Mouse (Mus musculus): Measurements from ENCODE around the gene Cacna1a. TPM values are rescaled to one million over a fixed set of nuclear protein-coding genes. Genes with fewer than 3 reads are reported as not detected.

The Cacna1a gene
- total and polyA plus RNA-seq, 3 experiments, result 3.2 to 5.1 TPM; not detected in 1

DNA sequence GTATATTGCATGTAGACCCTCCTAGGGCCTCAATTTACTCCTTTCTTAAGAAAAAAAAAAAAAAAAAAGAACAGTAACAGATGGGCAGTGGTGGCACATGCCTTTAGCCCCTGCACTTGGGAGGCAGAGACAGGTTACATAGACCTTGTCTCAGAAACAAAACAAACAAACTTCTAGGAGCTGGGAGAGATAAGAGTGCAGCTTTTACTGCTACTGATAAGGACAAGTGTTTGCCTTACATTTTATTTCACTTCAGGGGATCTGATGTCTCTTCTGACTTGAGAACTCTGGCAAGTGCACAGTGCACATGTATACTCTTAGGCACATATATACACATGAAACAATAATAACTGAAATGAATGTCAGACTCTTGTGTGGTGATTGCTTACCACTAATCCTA is 269.0 kb downstream of the Cacna1a start (continued):
- TF ChIP-seq ZNF384 (IDR thresholded peaks at IDR 0.05; ENCODE audit: low read depth, low read length), result peak; percentile 35; the same call in 1 of the 2 replicates
- no peak; the same call in 1 of the 2 replicates for TF ChIP-seq NRF1 (IDR thresholded peaks at IDR 0.05; ENCODE audit: insufficient read depth, low read depth, low read length, poor library complexity, severe bottlenecking)
- TF ChIP-seq NELFE (IDR thresholded peaks at IDR 0.05; ENCODE audit: low read depth, low read length), result no peak
- TF ChIP-seq HCFC1 (IDR thresholded peaks at IDR 0.05; ENCODE audit: low read depth, low read length), result peak; percentile 34; the same call in 1 of the 2 replicates
- no peak for TF ChIP-seq SMC3 (IDR thresholded peaks at IDR 0.05; ENCODE audit: low read depth, low read length)
- TF ChIP-seq JUND (IDR thresholded peaks at IDR 0.05; ENCODE audit: low read depth, low read length), result no peak
- peak; percentile 73 for TF ChIP-seq TCF12 (IDR thresholded peaks at IDR 0.05; ENCODE audit: low read depth, low read length)
- peak; percentile 60 for TF ChIP-seq RCOR1 (IDR thresholded peaks at IDR 0.05; ENCODE audit: low read depth, low read length)
- peak; percentile 63 for TF ChIP-seq ZMIZ1 (IDR thresholded peaks at IDR 0.05; ENCODE audit: low read depth, low read length)
- TF ChIP-seq BHLHE40 (IDR thresholded peaks at IDR 0.05; ENCODE audit: borderline replicate concordance, low read depth, low read length), result no peak

DNA sequence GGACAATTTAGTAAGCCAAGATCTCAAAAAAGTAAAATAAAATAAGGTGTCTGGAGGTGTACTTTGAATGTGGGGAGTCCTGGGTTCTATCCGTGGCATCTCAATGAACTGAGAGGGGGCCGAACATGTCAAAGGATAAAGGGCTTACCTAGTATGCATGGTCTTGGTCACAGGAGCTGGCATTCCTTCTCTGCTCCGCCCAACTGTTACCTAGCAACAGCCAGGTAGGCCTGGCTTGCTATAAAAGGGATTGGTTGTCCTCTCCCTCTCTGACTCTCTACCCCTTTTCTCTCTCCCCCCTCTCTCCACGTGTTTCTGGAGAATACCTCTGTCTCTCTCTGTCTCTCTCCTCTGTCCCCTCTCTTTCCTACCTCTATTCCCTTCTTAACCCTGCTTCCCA is 269.4 kb downstream of the Cacna1a start:
- DNase-seq (ENCODE audit: low read depth, low spot score), result no peak
- Histone ChIP-seq H3K27ac (ENCODE audit: control insufficient read depth, low read depth, low read length) (peak overlapping the region; percentile 88), H3K9me3 (replicated peaks; ENCODE audit: insufficient read depth, low read length) (no peaks in the 10 kb centered on the region), H3K4me3 (ENCODE audit: control insufficient read depth in 1 of 2, insufficient read depth in 1 of 2, low read depth in 2 of 2, low read length in 2 of 2) (peak overlapping the region in 1 of 2 experiments; percentile 9; a peak in 1 of 4 replicates), H3K9ac (ENCODE audit: control insufficient read depth, low read depth, low read length, poor library complexity, severe bottlenecking) (peak overlapping the region; percentile 61), H3K4me1 (ENCODE audit: control insufficient read depth in 1 of 2, insufficient read depth in 2 of 2, low read length in 2 of 2) (peaks cover 5 to 30% of the 10 kb centered on the region in 2 experiments), H3K36me3 (ENCODE audit: control insufficient read depth in 1 of 2, insufficient read depth in 2 of 2, low read length in 2 of 2) (peaks cover 0 to 22% of the 10 kb centered on the region in 2 experiments; a peak in 2 of 4 replicates), H3K27me3 (ENCODE audit: control insufficient read depth in 1 of 2, insufficient read depth in 2 of 2, low read length in 2 of 2) (no peaks in the 10 kb centered on the region), H3K79me2 (ENCODE audit: control insufficient read depth, insufficient read depth, low read length, poor library complexity) (peaks cover 24% of the 10 kb centered on the region)
- TF ChIP-seq MAZ (IDR thresholded peaks at IDR 0.05; ENCODE audit: low read depth, low read length) (no peak), BHLHE40 (IDR thresholded peaks at IDR 0.05; ENCODE audit: borderline replicate concordance, low read depth, low read length) (no peak), NELFE (IDR thresholded peaks at IDR 0.05; ENCODE audit: low read depth, low read length) (no peak), E2F4 (IDR thresholded peaks at IDR 0.05; ENCODE audit: borderline replicate concordance, low read depth, low read length) (no peak), TBP (IDR thresholded peaks at IDR 0.05; ENCODE audit: low read depth, low read length) (no peak), POLR2A (IDR thresholded peaks at IDR 0.05; ENCODE audit: control insufficient read depth in 1 of 2, insufficient read depth in 1 of 2, low read depth in 1 of 2, low read length in 2 of 2, poor library complexity in 1 of 2) (no peak), USF1 (IDR thresholded peaks at IDR 0.05; ENCODE audit: low read depth, low read length) (no peak), CHD1 (IDR thresholded peaks at IDR 0.05; ENCODE audit: low read depth, low read length) (no peak), GABPA (IDR thresholded peaks at IDR 0.05; ENCODE audit: low read depth, low read length) (no peak), MYC (IDR thresholded peaks at IDR 0.05; ENCODE audit: low read depth, low read length) (no peak), ZNF384 (IDR thresholded peaks at IDR 0.05; ENCODE audit: low read depth, low read length) (no peak), ZC3H11A (IDR thresholded peaks at IDR 0.05; ENCODE audit: low read depth, low read length) (no peak), MAX (IDR thresholded peaks at IDR 0.05; ENCODE audit: low read length) (no peak), MEF2A (IDR thresholded peaks at IDR 0.05; ENCODE audit: extremely low read depth, insufficient replicate concordance, low read depth, low read length, poor library complexity, severe bottlenecking) (no peak), TAL1 (IDR thresholded peaks at IDR 0.05; ENCODE audit: low read length) (no peak), CTCF (IDR thresholded peaks at IDR 0.05 in 2 of 3, conservative IDR thresholded peaks at IDR 0.05 in 1 of 3; ENCODE audit: control insufficient read depth in 1 of 3, insufficient read depth in 1 of 3, low read depth in 2 of 3, low read length in 3 of 3, poor library complexity in 1 of 3, severe bottlenecking in 1 of 3) (no peak)

All from MEL (cell line).